Mouse (Mus musculus) G1E (cell line): ENCODE measurements around the gene Wnk2.

Experiments
- CTCF ChIP-seq: IDR thresholded peaks from 2 replicates; pipeline ENCODE4 v1.5.1; 2012; ENCODE audit warnings: low read depth, low read length, inconsistent platforms, mixed read lengths
- POLR2AphosphoS5 ChIP-seq: IDR thresholded peaks from 2 replicates; pipeline ENCODE4 v1.6.1; 2012; ENCODE audit warnings: low read depth, low read length, inconsistent platforms; ENCODE audit not compliant: insufficient replicate concordance
- TAL1 ChIP-seq: conservative IDR thresholded peaks from 2 replicates; pipeline ENCODE4 v1.6.1; 2012; ENCODE audit warnings: low read depth, low read length, inconsistent platforms, mixed read lengths

DNA sequence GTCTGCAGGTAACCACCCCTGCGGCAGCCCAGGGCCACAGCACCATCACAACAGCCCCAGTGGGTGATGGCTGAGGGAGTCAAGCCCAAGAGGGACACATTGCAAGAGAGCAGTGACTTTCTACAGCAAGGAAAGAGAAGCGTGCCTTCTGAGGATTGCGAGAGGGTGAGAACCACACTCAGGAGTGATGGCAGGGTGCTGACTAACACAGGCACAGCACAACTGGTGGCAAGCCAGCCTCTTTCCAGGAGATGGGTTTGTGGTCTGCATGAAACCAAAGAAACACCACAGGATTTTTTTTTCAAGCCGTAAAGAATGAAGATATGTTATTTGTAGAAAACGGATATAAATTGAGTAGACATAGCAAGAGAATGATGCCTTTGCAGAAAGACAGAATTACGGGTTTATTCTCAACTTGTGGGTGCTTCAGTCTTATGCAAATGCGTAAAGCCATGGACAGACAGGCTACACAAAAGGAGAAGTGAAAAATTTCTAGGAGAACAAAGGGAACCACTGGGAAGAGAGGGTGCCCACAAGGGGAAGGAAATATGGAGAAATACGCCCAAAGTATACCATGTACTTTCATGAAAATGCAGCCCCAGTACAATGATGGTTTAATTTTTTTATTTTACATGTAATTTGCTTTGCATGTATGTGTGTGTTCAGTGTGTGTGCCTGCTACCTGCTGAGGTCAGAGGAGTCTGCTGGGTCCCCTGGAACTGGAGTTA is 39.5 kb downstream of the Wnk2 start:
- no peak for TF ChIP-seq POLR2AphosphoS5
- no peak for TF ChIP-seq CTCF
- no peak for TF ChIP-seq TAL1
